Mouse (Mus musculus) midbrain, embryonic 11.5 days (tissue): Measurements from ENCODE around the gene Htra1. TPM values are rescaled to one million over a fixed set of nuclear protein-coding genes. Genes with fewer than 3 reads are reported as not detected.

ENCODE experiments used
- ATAC-seq: fragments of 200-750 bp; cut with Nextera tagmentation; 2 replicates; pipeline ENCODE4 v1.8.0; 2017; ENCODE audit warnings: moderate TSS enrichment, moderate library complexity; ENCODE audit not compliant: low FRiP score
- DNase-seq: peaks from one replicate; pipeline ENCODE4 v3.0.0; 2015; ENCODE audit warnings: low spot score; ENCODE audit errors: missing footprints
- H3K27ac ChIP-seq: fragments of 300-500 bp; sonication (generic); 2 replicates; pipeline ENCODE4 v1.5.1; 2014; ENCODE audit warnings: low read depth, low read length
- H3K27me3 ChIP-seq: fragments of 300-500 bp; sonication (generic); 2 replicates; pipeline ENCODE4 v1.6.1; 2014; ENCODE audit warnings: mild to moderate bottlenecking, low read length, moderate library complexity, mixed read lengths; ENCODE audit not compliant: control insufficient read depth, insufficient read depth
- H3K36me3 ChIP-seq: fragments of 300-500 bp; sonication (generic); 2 replicates; pipeline ENCODE4 v1.6.1; 2014; ENCODE audit warnings: mild to moderate bottlenecking, low read length, moderate library complexity, mixed read lengths; ENCODE audit not compliant: control insufficient read depth, insufficient read depth
- H3K4me1 ChIP-seq: fragments of 300-500 bp; sonication (generic); 2 replicates; pipeline ENCODE4 v1.6.1; 2014; ENCODE audit warnings: low read length; ENCODE audit not compliant: control insufficient read depth, insufficient read depth
- H3K4me2 ChIP-seq: fragments of 300-500 bp; sonication (generic); 2 replicates; pipeline ENCODE4 v1.6.1; 2014; ENCODE audit warnings: mild to moderate bottlenecking, moderate library complexity
- H3K4me3 ChIP-seq: fragments of 300-500 bp; sonication (generic); 2 replicates; pipeline ENCODE4 v1.5.1; 2014; ENCODE audit warnings: low read depth, low read length
- H3K9ac ChIP-seq: fragments of 300-500 bp; sonication (generic); 2 replicates; pipeline ENCODE4 v1.6.1; 2014; ENCODE audit warnings: low read length
- H3K9me3 ChIP-seq: fragments of 300-500 bp; sonication (generic); 2 replicates; pipeline ENCODE4 v1.6.1; 2016; ENCODE audit warnings: low read length; ENCODE audit not compliant: control insufficient read depth
- WGBS: fragments of 180-500 bp; shearing (Covaris S2); extraction: QIAGEN DNeasy Blood & Tissue Kit; methylation state at CpG from one replicate; pipeline ENCODE4 v1.1.7; 2014; 5-methylcytosine and 5-hydroxymethylcytosine counted together
- polyA plus RNA-seq: library from polyadenylated mRNA; unstranded; fragments of >200 nt; fragmentation: Nextera tagmentation; extraction: Ambion mirVana; gene quantifications from 2 replicates; pipeline ENCODE4 v1.2.1, GENCODE M21; 2014

The Htra1 gene
- polyA plus RNA-seq, 1 experiment from 2014 or later: 2.7 TPM

DNA sequence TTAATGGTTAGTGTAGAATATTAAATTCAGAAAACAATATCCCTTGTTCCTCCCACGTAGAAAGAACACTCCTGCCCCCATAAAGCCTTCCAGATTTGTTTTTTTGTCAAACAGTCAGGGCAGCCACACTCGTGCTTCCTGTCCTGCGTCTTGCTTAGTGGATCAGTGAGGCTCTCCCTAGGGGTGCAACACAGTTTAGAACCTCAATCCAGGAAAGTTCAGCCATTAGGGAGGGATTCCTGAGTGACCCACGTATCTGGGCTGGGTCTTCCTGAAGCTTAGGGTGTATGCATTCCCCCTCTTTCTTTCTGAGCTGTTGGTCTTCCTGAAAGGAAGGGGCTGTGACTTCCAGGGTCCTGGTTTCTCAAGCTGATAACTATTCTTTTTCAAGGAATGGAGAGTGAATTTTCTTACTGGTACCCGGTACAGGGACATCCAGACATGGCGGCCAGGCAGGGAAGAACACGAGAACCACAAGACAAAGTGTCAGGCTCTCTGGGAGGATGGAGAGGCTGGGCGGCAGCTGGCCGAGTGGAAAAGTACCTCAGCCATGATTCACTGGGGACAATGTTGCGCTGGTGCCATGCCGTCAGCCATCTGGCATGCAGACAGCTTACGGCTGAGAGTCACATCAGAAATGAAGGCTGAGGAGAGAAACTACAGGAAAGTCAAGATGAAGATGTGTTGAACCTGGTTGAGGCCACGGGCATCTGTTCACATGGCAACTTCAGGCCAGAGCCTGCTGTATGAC lies 12.8 kb upstream of the Htra1 start:
- H3K4me3 ChIP-seq: no peak overlapping the region
- DNase-seq (no peak), ATAC-seq (no peak)

DNA sequence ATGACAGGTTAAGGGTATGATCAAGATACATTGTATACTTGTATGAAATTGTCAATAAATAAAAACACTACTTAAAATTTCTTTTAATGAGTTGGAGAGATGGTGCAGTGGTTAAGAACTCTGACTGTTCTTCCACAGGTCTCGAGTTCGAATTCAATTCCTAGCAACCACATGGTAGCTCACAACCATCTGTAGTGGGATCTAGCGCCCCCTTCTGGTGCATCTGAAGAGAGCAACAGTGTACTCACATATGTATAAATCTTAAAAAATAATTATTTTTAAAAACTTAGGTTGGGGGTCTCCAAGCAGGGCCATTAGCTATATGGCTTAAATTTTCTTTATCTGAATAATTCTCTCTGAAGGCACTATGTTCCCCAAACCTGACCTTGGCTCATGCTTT lies 5.5 kb upstream of the Htra1 start:
- Histone ChIP-seq H3K4me3 (no peak overlapping the region), H3K4me1 (no peaks in the 10 kb centered on the region; the same call in 1 of the 2 replicates), H3K27ac (no peak overlapping the region), H3K27me3 (peaks cover 18% of the 10 kb centered on the region), H3K9me3 (no peaks in the 10 kb centered on the region), H3K4me2 (no peak overlapping the region), H3K9ac (no peak overlapping the region), H3K36me3 (no peaks in the 10 kb centered on the region)
- ATAC-seq: no peak
- no peak for DNase-seq
- 65% methylated on average over 3 of the region's 3 CpGs for whole genome bisulfite sequencing

More for the DNA sequence above, 12.8 kb upstream of the Htra1 start:
- no peak overlapping the region for H3K27ac ChIP-seq
- no peaks in the 10 kb centered on the region for H3K4me1 ChIP-seq
- H3K4me2 ChIP-seq: no peak overlapping the region
- no peaks in the 10 kb centered on the region for H3K27me3 ChIP-seq
- no peak overlapping the region for H3K9ac ChIP-seq
- H3K9me3 ChIP-seq: no peaks in the 10 kb centered on the region
- WGBS: 77% methylated on average over 13 of the region's 13 CpGs
- no peaks in the 10 kb centered on the region for H3K36me3 ChIP-seq

DNA sequence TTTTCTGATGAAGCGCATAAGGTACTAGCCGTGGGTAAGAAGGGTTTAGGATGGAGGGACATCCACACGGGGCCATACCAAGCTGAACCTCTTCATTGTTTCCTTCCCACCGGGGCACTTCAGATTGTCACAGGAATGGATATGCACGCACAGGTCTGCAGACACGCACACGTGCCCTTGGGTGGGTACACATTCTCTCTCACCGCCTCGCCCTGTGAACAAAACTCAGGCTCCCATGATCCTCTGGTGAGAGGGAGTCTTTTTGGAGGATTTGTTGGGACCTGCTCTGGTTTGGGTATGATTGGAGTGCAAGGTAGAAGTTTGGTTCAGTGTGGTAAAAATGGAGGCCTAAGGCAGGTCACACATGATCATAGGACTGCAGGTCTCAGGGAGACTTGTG lies 3.0 kb upstream of the Htra1 start:
- Histone ChIP-seq H3K4me1 (peaks cover 7% of the 10 kb centered on the region; the same call in 1 of the 2 replicates), H3K9me3 (no peaks in the 10 kb centered on the region), H3K27ac (no peak overlapping the region), H3K9ac (no peak overlapping the region), H3K36me3 (no peaks in the 10 kb centered on the region), H3K4me3 (no peak overlapping the region), H3K27me3 (peaks cover 43% of the 10 kb centered on the region), H3K4me2 (no peak overlapping the region)
- ATAC-seq (no peak), DNase-seq (no peak)
- WGBS: 92% methylated on average over 9 of the region's 9 CpGs

DNA sequence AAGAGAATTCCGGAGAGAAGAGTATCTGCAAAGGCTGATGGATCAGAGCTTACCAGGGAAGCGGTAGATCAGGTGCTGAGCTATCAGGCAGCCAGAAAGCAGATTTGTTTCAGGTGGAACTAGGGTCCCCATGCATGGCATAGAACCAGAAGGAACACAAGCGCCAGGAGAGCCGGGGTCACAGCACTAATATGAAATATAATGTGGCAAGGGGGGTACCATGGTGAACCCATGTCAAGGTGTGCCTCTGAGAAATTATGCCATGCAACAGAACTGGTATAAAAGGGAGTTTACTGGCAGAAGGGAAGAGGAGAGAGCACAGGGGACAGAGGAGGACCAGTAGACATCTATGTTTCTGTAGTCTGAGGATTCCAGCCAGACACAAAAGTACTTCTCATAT lies 1.3 kb upstream of the Htra1 start:
- 80% methylated on average over 4 of the region's 4 CpGs for WGBS
- ATAC-seq (no peak), DNase-seq (peak; percentile 84)
- Histone ChIP-seq H3K4me3 (no peak overlapping the region), H3K9me3 (no peaks in the 10 kb centered on the region), H3K27me3 (peaks cover 50% of the 10 kb centered on the region), H3K36me3 (no peaks in the 10 kb centered on the region), H3K9ac (no peak overlapping the region), H3K4me2 (no peak overlapping the region), H3K4me1 (peaks cover 7% of the 10 kb centered on the region; the same call in 1 of the 2 replicates), H3K27ac (no peak overlapping the region)

DNA sequence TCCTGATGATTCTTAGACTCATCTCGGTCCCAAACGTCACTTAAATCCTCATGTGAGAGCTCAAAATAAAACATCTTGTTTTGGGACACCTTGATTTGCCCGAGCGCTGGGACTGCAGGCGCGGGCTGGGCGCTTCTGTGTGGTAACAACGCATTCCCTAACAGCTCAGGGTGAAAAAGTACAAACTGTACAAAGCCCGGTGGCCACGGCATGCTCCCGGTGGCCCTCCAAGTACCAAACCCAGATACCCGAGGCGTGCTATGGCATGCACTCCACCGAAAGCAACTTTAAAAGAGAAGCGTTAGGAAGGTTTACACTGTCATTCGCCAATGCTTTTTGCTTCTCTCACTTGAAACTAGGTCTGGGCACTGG lies 504 bp upstream of the Htra1 start:
- Histone ChIP-seq H3K9ac (no peak overlapping the region), H3K9me3 (no peaks in the 10 kb centered on the region), H3K4me2 (peak overlapping the region; percentile 54), H3K36me3 (no peaks in the 10 kb centered on the region), H3K27me3 (peaks cover 50% of the 10 kb centered on the region), H3K27ac (no peak overlapping the region), H3K4me3 (peak overlapping the region; percentile 45), H3K4me1 (peaks cover 7% of the 10 kb centered on the region; the same call in 1 of the 2 replicates)
- DNase-seq (peak; percentile 82), ATAC-seq (no peak)
- WGBS: 13% methylated on average over 16 of the region's 16 CpGs

DNA sequence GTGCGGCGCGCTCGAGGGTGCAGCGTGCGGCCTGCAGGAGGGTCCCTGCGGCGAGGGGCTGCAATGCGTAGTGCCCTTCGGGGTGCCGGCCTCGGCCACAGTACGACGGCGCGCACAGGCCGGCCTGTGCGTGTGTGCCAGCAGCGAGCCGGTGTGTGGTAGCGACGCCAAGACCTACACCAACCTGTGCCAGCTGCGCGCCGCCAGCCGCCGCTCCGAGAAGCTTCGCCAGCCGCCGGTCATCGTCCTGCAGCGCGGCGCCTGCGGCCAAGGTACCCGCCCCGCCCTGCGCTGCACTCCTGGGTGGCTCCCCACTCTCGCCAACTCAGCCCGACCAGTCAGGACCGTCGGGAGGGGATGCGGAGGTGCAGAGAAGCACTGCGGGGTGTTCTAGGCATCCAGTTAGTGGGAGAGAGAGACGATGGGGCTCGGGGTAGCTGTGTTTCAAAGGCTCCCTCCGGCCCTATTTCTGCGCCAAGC lies 601 bp downstream of the Htra1 start:
- H3K9ac ChIP-seq: no peak overlapping the region
- H3K9me3 ChIP-seq: no peaks in the 10 kb centered on the region
- H3K36me3 ChIP-seq: no peaks in the 10 kb centered on the region
- H3K27me3 ChIP-seq: peaks cover 50% of the 10 kb centered on the region
- peak; percentile 46 for ATAC-seq
- H3K27ac ChIP-seq: no peak overlapping the region
- peak; percentile 92 for DNase-seq
- WGBS: under 1% methylated on average over 49 of the region's 49 CpGs
- H3K4me3 ChIP-seq: peak overlapping the region; percentile 45
- H3K4me2 ChIP-seq: peak overlapping the region; percentile 54
- H3K4me1 ChIP-seq: peaks cover 7% of the 10 kb centered on the region; the same call in 1 of the 2 replicates

DNA sequence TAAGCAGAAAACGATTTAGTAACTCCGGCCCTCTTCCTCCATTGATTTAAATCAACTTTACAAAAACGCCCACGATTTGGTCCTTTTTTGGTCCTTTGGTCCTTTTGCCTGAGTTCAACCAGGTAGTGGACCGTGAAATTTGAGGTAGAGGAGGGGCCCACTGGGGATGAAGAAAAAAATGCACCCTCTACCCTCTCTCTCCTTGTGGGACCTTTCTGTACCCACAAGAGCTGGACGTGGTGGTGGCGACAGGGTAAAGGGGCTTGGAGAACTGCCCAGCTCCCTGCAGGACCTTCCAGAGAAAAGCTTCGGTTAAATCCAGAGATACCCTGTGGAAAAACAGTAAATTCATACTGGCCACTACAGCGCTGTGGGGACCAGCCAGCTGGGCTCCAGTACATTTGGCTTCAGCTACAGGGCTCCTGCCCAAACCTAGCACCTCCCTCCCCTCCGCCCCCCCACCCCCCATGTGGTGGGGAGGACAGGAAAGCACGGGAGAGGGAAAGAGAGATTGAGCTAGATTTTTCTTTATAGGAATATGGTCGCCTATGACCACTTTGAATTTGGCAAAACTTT lies 1.4 kb downstream of the Htra1 start:
- Histone ChIP-seq H3K9ac (no peak overlapping the region), H3K9me3 (no peaks in the 10 kb centered on the region), H3K27me3 (peaks cover 50% of the 10 kb centered on the region), H3K27ac (no peak overlapping the region), H3K4me2 (no peak overlapping the region), H3K4me1 (peaks cover 7% of the 10 kb centered on the region; the same call in 1 of the 2 replicates), H3K36me3 (no peaks in the 10 kb centered on the region), H3K4me3 (no peak overlapping the region)
- ATAC-seq (no peak), DNase-seq (peak; percentile 82)
- WGBS: 28% methylated on average over 12 of the region's 12 CpGs

DNA sequence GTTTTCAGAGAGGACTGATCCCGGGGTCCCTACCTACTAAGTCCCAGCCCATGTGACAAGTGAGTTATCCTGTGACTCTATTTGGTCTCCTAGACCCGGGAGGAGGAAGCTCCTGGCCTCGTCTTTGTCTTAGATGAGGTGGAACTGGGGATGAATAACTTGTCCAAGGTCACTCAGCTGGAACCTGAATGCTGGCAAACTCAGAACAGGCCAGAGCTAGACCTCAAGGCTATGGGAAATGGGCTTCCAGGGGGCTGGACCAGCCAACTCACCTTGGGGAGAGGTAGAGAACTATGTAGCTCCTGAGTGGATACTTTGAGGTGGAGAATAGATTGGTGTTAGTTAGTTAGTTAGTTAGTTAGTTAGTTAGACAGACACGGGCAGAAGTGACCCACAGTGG lies 2.1 kb downstream of the Htra1 start:
- DNase-seq (peak; percentile 73), ATAC-seq (no peak)
- Histone ChIP-seq H3K36me3 (no peaks in the 10 kb centered on the region), H3K27ac (no peak overlapping the region), H3K4me1 (peaks cover 7% of the 10 kb centered on the region; the same call in 1 of the 2 replicates), H3K4me2 (no peak overlapping the region), H3K9ac (no peak overlapping the region), H3K27me3 (peaks cover 50% of the 10 kb centered on the region), H3K4me3 (no peak overlapping the region), H3K9me3 (no peaks in the 10 kb centered on the region)
- 64% methylated on average over 4 of the region's 4 CpGs for WGBS

DNA sequence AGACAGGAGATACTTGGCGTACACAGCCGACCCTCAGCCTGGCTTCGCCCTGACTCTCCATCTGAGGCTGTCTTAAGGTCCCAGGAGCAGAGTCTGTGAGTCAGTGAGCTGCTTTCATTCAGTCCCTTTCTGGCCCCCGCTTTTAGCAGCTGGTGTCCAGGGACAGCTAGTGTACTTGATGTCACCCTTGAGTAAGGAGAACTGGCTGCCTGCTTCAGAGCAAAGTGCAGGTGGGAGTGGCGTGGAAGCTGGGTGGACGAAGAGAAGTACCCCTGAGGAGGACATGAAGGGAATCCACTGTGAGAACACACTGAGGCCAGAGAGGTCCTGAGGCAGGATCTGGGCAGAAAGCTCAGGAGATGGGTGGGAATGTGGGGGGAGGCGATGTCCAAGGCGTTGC lies 3.0 kb downstream of the Htra1 start:
- no peak for ATAC-seq
- H3K27me3 ChIP-seq: peaks cover 44% of the 10 kb centered on the region

More for the DNA sequence above, 3.0 kb downstream of the Htra1 start:
- peak; percentile 78 for DNase-seq
- WGBS: 83% methylated on average over 8 of the region's 8 CpGs
- Histone ChIP-seq H3K4me1 (peaks cover 7% of the 10 kb centered on the region; the same call in 1 of the 2 replicates), H3K9ac (no peak overlapping the region), H3K36me3 (no peaks in the 10 kb centered on the region), H3K27ac (no peak overlapping the region), H3K4me3 (no peak overlapping the region), H3K4me2 (no peak overlapping the region), H3K9me3 (no peaks in the 10 kb centered on the region)
